In genomic region chr17:83902091-83902490, GRCm38 (mm10) we compare ENCODE assay signal across 13 mouse cellular contexts. TPM values are rescaled to one million over a fixed set of nuclear protein-coding genes. Genes with fewer than 3 reads are reported as not detected.
A peak's percentile ranks its signal among the peaks of the same experiment; 100 is the strongest.
DNase-seq lines count a peak whose midpoint lies in the region; ATAC-seq lines count a peak whose summit lies in the region.
"Had no signal": no experiment of that assay in that cellular context is flagged by ENCODE, and none has a peak within 500 bp of the region (broad histone marks: within the 10 kb centered on the region; RNA-seq: fewer than 3 reads in every experiment).

No protein-coding gene starts in this region.

- H3K36me3 ChIP-seq in heart, embryonic 13.5 days = no peaks in the 10 kb centered on the region
- H3K36me3 ChIP-seq in limb, embryonic 13.5 days = no peaks in the 10 kb centered on the region
- H3K36me3 ChIP-seq: heart, embryonic 12.5 days; intestine, embryonic 15.5 days; neural tube, embryonic 13.5 days had no signal

- no peak overlapping the region for H3K4me2 ChIP-seq in heart, embryonic 13.5 days
- 0 out of 2 replicates have a peak overlapping the region, but pooled peaks have one; percentile 7 for H3K4me2 ChIP-seq in limb, embryonic 13.5 days (replicated peaks)
- H3K4me2 ChIP-seq: heart, embryonic 12.5 days; intestine, embryonic 15.5 days; midbrain, embryonic 11.5 days; neural tube, embryonic 13.5 days had no signal

- no peak overlapping the region for H3K27ac ChIP-seq in heart, embryonic 13.5 days (replicated peaks)
- H3K27ac ChIP-seq in limb, embryonic 13.5 days = peak overlapping the region; percentile 77; the same call in 1 of the 2 replicates
- H3K27ac ChIP-seq: intestine, embryonic 15.5 days; neural tube, embryonic 13.5 days had no signal

- WGBS in heart, embryonic 13.5 days = 31% methylated on average over 6 of the region's 6 CpGs
- 19% methylated on average over 6 of the region's 6 CpGs for WGBS in limb, embryonic 13.5 days

- peak overlapping the region; percentile 15; the same call in 1 of the 2 replicates for H3K9ac ChIP-seq in heart, embryonic 13.5 days
- H3K9ac ChIP-seq in limb, embryonic 13.5 days = peak overlapping the region; percentile 8; the same call in 1 of the 2 replicates
- H3K9ac ChIP-seq: heart, embryonic 12.5 days; intestine, embryonic 15.5 days; neural tube, embryonic 13.5 days had no signal

- ATAC-seq in heart, embryonic 13.5 days (ENCODE audit: extremely low read depth, insufficient number of reproducible peaks, low FRiP score, low TSS enrichment) = no peak
- ATAC-seq in limb, embryonic 13.5 days (ENCODE audit: low FRiP score, low read depth) = no peak
- ATAC-seq: intestine, embryonic 15.5 days had no signal

- peaks cover 31% of the 10 kb centered on the region for H3K4me1 ChIP-seq in heart, embryonic 13.5 days
- peaks cover 45% of the 10 kb centered on the region for H3K4me1 ChIP-seq in limb, embryonic 13.5 days

- no peak overlapping the region for H3K4me3 ChIP-seq in heart, embryonic 13.5 days
- no peak overlapping the region for H3K4me3 ChIP-seq in limb, embryonic 13.5 days
- H3K4me3 ChIP-seq: heart, embryonic 12.5 days; intestine, embryonic 15.5 days; neural tube, embryonic 13.5 days had no signal

- no peaks in the 10 kb centered on the region for H3K27me3 ChIP-seq in heart, embryonic 13.5 days (replicated peaks)
- H3K27me3 ChIP-seq in limb, embryonic 13.5 days = no peaks in the 10 kb centered on the region; the same call in 1 of the 2 replicates
- H3K27me3 ChIP-seq: intestine, embryonic 15.5 days; neural tube, embryonic 13.5 days had no signal

- H3K9me3 ChIP-seq in heart, embryonic 13.5 days = no peaks in the 10 kb centered on the region
- no peaks in the 10 kb centered on the region for H3K9me3 ChIP-seq in limb, embryonic 13.5 days
- H3K9me3 ChIP-seq: heart, embryonic 12.5 days; intestine, embryonic 15.5 days; neural tube, embryonic 13.5 days had no signal

- no peak for DNase-seq in heart, postnatal 4 days
- peak; percentile 73 for DNase-seq in 3T3-L1 (ENCODE audit: low read depth, low spot score)
- peak; percentile 38 for DNase-seq in adrenal gland, postnatal 25 days
- no peak for DNase-seq in c-Kit-positive CD71-positive TER-119-positive erythroid progenitor cells, embryonic 14.5 days (ENCODE audit: low spot score)
- DNase-seq in right cerebral cortex, adult 18-20 months = no peak
- DNase-seq: lung, adult 2 months; thymus, adult 2 months had no signal

RNA-seq across cellular contexts. Expression of gene Haao, which starts 54.3 kb away (rescaled TPM):
- polyA plus RNA-seq in heart, embryonic 13.5 days (2015; fragmentation: Nextera tagmentation; extraction: Ambion mirVana) = 0.19 and 1.3 TPM in 2 replicates
- under 1 TPM in 1 of 2 experiments, not detected in 1; 0.36 TPM for total RNA-seq in heart, postnatal 4 days (2021)
- 0.43 and 3.8 TPM in 2 replicates for total RNA-seq in adrenal gland, postnatal 25 days (2021)
- 1.3 TPM in 2 replicates for polyA plus RNA-seq in limb, embryonic 13.5 days (2015; fragmentation: Nextera tagmentation; extraction: Ambion mirVana)
- polyA plus RNA-seq: midbrain, embryonic 11.5 days; neural tube, embryonic 13.5 days had no signal

Comparison
In these comparisons a context has a peak if more than half of its experiments do, and no peak if none do; other contexts are left out.
1. DNase-seq: peak in 3T3-L1 (single experiment) and adrenal gland, postnatal 25 days (single experiment); none in heart, postnatal 4 days (single experiment), c-Kit-positive CD71-positive TER-119-positive erythroid progenitor cells, embryonic 14.5 days (single experiment) and right cerebral cortex, adult 18-20 months (single experiment).